Mouse (Mus musculus): Measurements from ENCODE around the gene Fbxo31. TPM values are rescaled to one million over a fixed set of nuclear protein-coding genes. Genes with fewer than 3 reads are reported as not detected.

Fbxo31 gene
- polyA plus RNA-seq, 1 experiment, result 10.0 TPM

DNA sequence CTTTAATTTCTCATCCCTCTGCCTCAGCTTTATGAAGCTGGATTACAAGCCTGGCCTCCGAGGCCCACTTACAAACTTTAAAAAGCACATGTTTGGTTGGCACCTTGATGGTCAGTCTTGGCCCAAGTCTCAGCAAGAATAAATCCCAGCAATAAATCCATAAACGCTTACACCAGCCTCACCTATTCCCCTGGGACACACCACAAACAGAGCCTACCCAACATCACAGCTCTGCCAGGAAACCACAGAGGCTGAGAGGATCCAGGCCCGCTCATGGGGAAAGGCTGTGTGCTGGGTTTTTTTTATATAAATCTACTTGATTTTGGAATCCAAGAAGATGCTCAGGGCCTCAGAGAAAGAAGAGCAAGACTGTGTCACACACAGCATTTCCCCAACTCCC is 2.9 kb downstream of the Fbxo31 start:
- no peak for TF ChIP-seq CTCF (IDR thresholded peaks at IDR 0.05; ENCODE audit: low read depth, low read length)
- TF ChIP-seq POLR2A (IDR thresholded peaks at IDR 0.05; ENCODE audit: borderline replicate concordance, low read depth, low read length), result no peak
- Histone ChIP-seq H3K4me1 (ENCODE audit: control insufficient read depth, insufficient read depth, low read length) (peaks cover 44% of the 10 kb centered on the region), H3K4me3 (ENCODE audit: insufficient read depth, low read length) (no peak overlapping the region), H3K27ac (ENCODE audit: insufficient read depth, low read depth, low read length) (no peak overlapping the region)

DNA sequence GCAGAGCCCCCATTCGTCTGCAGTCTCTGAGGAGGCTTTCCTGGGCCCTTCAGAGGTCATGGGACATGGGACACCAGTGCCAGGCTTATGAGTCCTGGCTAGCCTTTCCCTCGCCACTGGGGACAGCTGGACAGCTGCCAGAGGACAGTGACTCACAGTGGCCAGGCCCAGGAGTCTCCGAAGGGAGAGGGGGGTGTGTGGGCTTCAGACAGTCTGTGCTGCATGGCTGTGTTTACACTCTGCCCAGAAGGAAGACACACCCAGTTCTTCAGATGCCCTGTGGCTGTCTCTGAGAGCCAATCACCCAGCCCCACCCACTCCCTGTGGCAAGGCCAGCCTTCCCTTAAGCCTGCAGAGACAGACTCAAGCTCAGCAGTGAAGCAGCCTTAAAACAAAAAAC is 5.3 kb downstream of the Fbxo31 start:
- no peak overlapping the region for H3K27ac ChIP-seq (ENCODE audit: insufficient read depth, low read depth, low read length)
- H3K4me3 ChIP-seq (ENCODE audit: insufficient read depth, low read length), result no peak overlapping the region
- TF ChIP-seq POLR2A (IDR thresholded peaks at IDR 0.05; ENCODE audit: borderline replicate concordance, low read depth, low read length), result no peak
- TF ChIP-seq CTCF (IDR thresholded peaks at IDR 0.05; ENCODE audit: low read depth, low read length), result no peak
- H3K4me1 ChIP-seq (ENCODE audit: control insufficient read depth, insufficient read depth, low read length), result peaks cover 52% of the 10 kb centered on the region

DNA sequence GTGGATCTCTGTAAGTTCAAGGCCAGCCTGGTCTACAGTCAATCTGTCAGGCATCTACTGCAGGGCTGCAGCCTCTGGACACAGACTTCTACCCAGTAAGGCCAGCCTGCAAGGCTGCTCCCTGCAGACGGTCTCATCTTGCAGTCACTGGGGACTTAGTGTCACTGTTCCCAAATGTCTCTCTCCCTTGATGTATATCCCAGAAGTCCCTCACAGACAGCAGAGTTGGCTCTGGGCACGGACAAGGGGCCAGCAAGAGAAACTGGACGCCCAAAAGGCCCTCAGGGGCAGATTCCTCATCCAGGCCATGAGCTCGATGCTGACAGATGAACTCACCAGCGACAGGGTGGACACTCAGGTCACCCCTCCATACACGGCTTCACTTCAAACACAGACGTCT is 6.5 kb downstream of the Fbxo31 start:
- H3K27ac ChIP-seq (ENCODE audit: insufficient read depth, low read depth, low read length), result no peak overlapping the region
- no peak overlapping the region for H3K4me3 ChIP-seq (ENCODE audit: insufficient read depth, low read length)
- peaks cover 53% of the 10 kb centered on the region for H3K4me1 ChIP-seq (ENCODE audit: control insufficient read depth, insufficient read depth, low read length)
- no peak for TF ChIP-seq POLR2A (IDR thresholded peaks at IDR 0.05; ENCODE audit: borderline replicate concordance, low read depth, low read length)

DNA sequence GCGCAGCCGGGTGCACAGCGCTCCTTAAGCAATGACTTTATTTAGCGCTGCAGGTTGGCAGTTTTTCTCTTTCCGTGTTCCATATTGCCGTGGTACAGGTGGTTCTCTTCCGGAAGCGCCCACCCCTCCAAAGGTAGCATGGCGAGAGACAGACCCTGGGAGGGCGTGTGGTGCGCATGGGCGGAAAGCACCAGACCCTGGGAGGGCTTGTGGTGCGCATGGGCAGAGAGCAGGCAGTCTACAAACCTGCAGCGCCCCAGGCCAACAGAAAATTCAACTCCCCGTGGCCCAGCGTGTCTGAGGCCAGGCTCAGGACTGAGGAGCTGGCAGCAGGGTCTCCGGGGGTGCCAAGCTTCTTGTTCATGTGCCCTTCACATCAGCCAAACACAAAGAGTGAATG is 7.8 kb downstream of the Fbxo31 start:
- Histone ChIP-seq H3K27ac (ENCODE audit: insufficient read depth, low read depth, low read length) (no peak overlapping the region), H3K4me3 (ENCODE audit: insufficient read depth, low read length) (peak overlapping the region; percentile 15), H3K4me1 (ENCODE audit: control insufficient read depth, insufficient read depth, low read length) (peaks cover 45% of the 10 kb centered on the region)

DNA sequence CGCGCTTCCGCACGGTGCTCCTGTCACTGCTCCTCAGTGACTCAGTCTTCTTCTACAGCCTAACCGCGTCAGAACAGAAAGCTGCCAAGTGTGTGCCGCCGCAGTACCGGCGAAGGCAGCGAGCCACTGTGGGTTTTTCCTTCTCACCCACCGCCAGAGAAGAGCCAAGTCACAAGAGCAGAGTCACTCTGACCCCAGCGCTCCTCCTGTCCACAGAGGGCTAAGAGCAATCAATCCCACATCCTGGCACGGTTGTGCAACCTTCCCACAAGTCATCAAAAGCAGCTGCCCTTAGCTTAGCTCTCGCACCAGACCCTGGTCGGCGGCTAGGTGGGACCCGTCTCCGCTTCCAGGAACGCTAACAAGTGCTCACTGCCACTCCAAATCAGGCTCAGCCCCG is 8.3 kb downstream of the Fbxo31 start:
- H3K27ac ChIP-seq (ENCODE audit: insufficient read depth, low read depth, low read length), result peak overlapping the region; percentile 5; the same call in 1 of the 2 replicates
- TF ChIP-seq CTCF (IDR thresholded peaks at IDR 0.05; ENCODE audit: low read depth, low read length) (no peak), POLR2A (IDR thresholded peaks at IDR 0.05; ENCODE audit: borderline replicate concordance, low read depth, low read length) (no peak)
- peaks cover 45% of the 10 kb centered on the region for H3K4me1 ChIP-seq (ENCODE audit: control insufficient read depth, insufficient read depth, low read length)
- H3K4me3 ChIP-seq (ENCODE audit: insufficient read depth, low read length), result peak overlapping the region; percentile 15

More for the DNA sequence above, 7.8 kb downstream of the Fbxo31 start:
- no peak for TF ChIP-seq CTCF (IDR thresholded peaks at IDR 0.05; ENCODE audit: low read depth, low read length)
- no peak for TF ChIP-seq POLR2A (IDR thresholded peaks at IDR 0.05; ENCODE audit: borderline replicate concordance, low read depth, low read length)

GRCm38 (mm10) chr8:121568321-121568720 is 10.3 kb downstream of the Fbxo31 start:
- Histone ChIP-seq H3K4me1 (ENCODE audit: control insufficient read depth, insufficient read depth, low read length) (peaks cover 35% of the 10 kb centered on the region), H3K4me3 (ENCODE audit: insufficient read depth, low read length) (no peak overlapping the region), H3K27ac (ENCODE audit: insufficient read depth, low read depth, low read length) (no peak overlapping the region)
- TF ChIP-seq POLR2A (IDR thresholded peaks at IDR 0.05; ENCODE audit: borderline replicate concordance, low read depth, low read length), result no peak
- TF ChIP-seq CTCF (IDR thresholded peaks at IDR 0.05; ENCODE audit: low read depth, low read length), result no peak

DNA sequence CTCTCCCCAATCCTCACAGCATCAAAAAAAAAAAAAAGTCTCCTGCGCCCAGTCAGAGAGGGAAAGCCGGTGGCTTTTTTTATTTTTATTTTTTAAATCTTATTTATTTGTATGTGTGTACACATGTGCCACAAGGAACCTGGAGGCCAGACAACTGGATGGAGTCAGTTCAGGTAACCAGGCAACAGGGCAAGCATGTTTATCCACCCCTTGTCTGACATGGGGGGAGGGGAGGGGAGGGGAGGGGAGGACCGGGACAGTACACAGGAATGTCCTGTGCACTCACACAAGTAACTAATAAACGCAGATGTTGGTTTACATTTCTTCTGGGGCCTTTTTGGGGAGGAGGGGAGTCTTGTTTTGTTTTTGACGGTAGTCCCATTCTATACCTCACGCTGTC is 14.9 kb downstream of the Fbxo31 start:
- Histone ChIP-seq H3K4me1 (ENCODE audit: control insufficient read depth, insufficient read depth, low read length) (peaks cover 11% of the 10 kb centered on the region), H3K4me3 (ENCODE audit: insufficient read depth, low read length) (no peak overlapping the region), H3K27ac (ENCODE audit: insufficient read depth, low read depth, low read length) (no peak overlapping the region)
- TF ChIP-seq CTCF (IDR thresholded peaks at IDR 0.05; ENCODE audit: low read depth, low read length) (no peak), POLR2A (IDR thresholded peaks at IDR 0.05; ENCODE audit: borderline replicate concordance, low read depth, low read length) (no peak)

GRCm38 (mm10) chr8:121562941-121563351 is 15.7 kb downstream of the Fbxo31 start:
- no peak overlapping the region for H3K27ac ChIP-seq (ENCODE audit: insufficient read depth, low read depth, low read length)
- no peak overlapping the region for H3K4me3 ChIP-seq (ENCODE audit: insufficient read depth, low read length)
- H3K4me1 ChIP-seq (ENCODE audit: control insufficient read depth, insufficient read depth, low read length), result peaks cover 4% of the 10 kb centered on the region; the same call in 1 of the 2 replicates
- TF ChIP-seq CTCF (IDR thresholded peaks at IDR 0.05; ENCODE audit: low read depth, low read length), result no peak
- no peak for TF ChIP-seq POLR2A (IDR thresholded peaks at IDR 0.05; ENCODE audit: borderline replicate concordance, low read depth, low read length)

DNA sequence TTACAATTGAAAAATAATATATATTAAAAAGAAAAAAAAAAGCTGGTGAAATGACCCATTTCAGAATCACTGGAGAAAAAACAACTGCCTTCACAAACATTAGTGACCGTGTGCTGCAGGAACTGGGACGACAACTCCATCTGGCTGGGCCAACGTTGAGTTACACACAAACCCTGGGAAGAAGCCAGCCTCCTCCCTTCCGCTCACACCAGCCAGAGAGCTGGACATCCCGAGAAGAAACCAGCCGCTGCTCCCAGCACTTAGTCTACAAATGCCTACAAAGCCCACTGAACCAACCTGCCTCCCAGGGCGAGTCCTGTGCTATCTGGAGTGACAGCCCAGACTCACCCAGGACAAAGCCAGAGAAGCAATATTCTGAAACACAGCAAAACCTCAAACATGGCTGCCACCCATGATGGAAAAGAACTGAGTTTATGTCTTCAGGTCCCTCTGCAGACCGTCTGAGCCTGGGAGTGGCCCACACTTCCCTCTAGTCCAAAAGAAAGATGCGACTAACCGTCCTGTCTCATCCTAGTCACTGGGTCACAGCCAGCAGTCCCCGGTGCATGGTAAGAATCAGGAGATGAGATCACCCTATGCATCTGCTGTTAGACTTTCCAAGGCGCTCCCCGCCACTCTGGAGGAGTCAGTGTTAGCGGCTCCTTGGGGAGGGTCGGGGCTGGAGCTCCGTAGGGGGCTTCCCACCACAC is 16.8 kb downstream of the Fbxo31 start:
- Histone ChIP-seq H3K4me1 (ENCODE audit: control insufficient read depth, insufficient read depth, low read length) (peaks cover 4% of the 10 kb centered on the region; the same call in 1 of the 2 replicates), H3K4me3 (ENCODE audit: insufficient read depth, low read length) (no peak overlapping the region), H3K27ac (ENCODE audit: insufficient read depth, low read depth, low read length) (no peak overlapping the region)
- no peak for TF ChIP-seq POLR2A (IDR thresholded peaks at IDR 0.05; ENCODE audit: borderline replicate concordance, low read depth, low read length)
- TF ChIP-seq CTCF (IDR thresholded peaks at IDR 0.05; ENCODE audit: low read depth, low read length), result no peak

DNA sequence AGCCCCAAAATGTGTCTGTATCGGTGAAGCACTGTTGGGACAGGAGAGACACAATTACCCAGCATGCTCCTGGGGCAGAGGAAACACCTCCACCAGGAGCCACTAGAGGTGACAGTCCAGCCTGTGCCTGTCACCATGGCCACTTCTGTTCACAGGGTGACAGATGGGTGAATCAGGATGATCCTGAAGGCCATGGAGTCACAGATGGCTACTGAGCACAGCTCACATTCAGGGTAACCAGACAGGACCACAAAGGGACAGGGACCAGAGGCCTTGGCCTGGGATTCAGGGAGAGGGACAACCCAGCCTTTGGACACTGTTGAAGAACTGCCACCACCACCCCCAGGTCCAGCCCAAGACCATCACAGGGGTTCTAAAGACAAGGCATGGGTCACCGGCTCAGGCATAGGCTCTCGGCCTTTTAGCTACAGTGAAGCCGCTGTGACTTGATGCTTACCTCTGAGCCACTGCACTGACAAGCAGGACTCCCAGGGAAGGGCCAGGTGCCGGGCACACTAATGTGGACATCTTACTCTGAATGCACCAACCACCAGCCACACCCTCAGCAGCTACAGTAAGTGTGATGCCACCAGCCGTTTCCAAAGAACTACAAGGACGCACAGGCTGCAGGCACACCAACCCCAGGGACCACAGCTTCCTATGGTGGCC is 18.0 kb downstream of the Fbxo31 start:
- H3K4me3 ChIP-seq (ENCODE audit: insufficient read depth, low read length), result no peak overlapping the region
- no peaks in the 10 kb centered on the region for H3K4me1 ChIP-seq (ENCODE audit: control insufficient read depth, insufficient read depth, low read length)
- TF ChIP-seq CTCF (IDR thresholded peaks at IDR 0.05; ENCODE audit: low read depth, low read length), result no peak
- TF ChIP-seq POLR2A (IDR thresholded peaks at IDR 0.05; ENCODE audit: borderline replicate concordance, low read depth, low read length), result no peak

More for the DNA sequence above, 18.0 kb downstream of the Fbxo31 start:
- H3K27ac ChIP-seq (ENCODE audit: insufficient read depth, low read depth, low read length), result no peak overlapping the region
